Mouse (Mus musculus) thymus, adult 18-20 months (tissue): ENCODE measurements around the gene Olfr464.
A peak's percentile ranks its signal among the peaks of the same experiment; 100 is the strongest.
"Not testable (repeated sequence)": the region's sequence is repeated elsewhere in the genome, so short reads cannot be mapped to it uniquely, and the experiment has no call there.

Source experiments
- DNase-seq, 2 experiments: peaks; one replicate each; pipeline ENCODE4 v3.0.0; 2022; ENCODE audit warnings: mixed read lengths in 2 of 2

The Olfr464 gene

DNA sequence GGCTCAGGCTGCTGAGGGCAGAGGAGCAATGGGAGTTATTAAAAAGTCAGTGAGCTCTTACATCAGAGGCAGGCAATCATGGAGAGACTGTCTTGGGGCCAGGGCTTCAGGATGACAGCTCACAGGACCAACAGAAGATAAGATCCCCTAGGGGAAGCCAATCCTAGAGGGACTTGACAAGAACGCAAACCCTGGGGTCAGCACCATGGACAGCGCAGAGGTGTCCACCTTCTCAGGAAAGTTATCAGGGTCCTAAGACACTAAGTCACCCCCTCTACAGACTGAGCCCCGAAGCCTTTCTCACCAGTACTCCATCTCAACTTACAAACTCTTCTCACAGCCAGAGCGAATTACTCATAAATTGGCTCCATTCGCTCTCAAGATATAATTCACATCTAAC is at the start of gene Olfr464:
TSS of gene Olfr464 (minus strand) at position 2 of the 400 bp plus-strand sequence.
- DNase-seq, result no peak

DNA sequence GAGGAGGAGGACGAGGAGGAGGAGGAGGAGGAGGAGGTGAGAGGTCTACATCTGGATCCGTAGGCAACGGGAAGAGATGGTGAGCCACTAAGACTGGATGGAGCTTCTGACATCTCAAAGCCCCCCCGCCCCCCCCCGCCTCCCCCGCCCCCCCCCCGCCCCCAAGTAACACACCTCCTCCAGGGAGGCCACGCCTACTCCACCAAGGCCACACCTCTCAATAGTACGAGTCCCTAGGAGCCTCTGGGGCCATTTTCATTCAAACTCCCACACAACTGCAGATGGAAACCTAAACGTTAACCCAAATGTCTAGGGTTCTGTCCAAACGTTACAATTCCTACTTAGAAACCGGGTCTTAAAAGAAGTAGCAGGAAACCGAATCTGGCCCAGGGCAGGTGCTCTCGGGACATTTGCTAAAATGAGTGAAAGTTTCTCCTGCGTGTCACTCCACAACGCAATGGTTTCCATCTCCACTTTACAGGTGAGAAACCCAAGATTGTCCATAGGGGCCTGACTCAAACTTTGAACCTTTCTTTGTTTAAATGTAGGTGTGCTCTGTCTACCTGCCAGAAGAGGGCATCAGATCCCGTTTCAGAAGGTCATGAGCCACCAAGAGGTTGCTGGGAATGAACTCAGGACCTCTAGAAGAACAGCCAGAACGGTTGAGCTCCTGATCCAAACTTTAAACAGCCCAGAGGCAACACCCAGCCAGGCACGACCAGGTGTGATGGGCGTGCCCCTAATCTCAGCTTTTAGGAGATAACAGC is 47.8 kb upstream of the Olfr464 start:
- DNase-seq, result no peak

- peak; percentile 66 to 76 for DNase-seq
These were observed 47.0 kb upstream of the Olfr464 start for GRCm38 (mm10) chr11:87967692-87968289.

- no peak for DNase-seq
These were observed 45.4 kb upstream of the Olfr464 start for GRCm38 (mm10) chr11:87966214-87966613.

DNA sequence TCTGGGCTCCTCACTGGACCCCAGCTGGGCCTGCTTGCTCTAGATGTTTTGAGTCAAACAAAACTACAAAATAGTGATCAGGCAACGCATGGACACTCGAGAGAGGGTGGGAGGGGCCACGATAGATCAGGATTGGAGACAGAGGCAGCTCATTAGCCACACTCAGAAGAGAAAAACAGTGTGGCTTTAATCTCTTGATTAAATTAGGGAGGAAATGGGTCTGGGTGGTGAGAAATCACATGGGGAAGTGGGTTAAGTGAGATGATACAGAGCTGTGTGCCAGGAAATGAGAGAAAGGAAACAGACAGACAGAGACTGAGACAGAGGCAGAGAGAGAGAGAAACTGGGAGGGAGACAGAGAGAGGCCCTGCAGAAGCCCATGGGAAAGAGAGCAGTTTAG is 44.5 kb upstream of the Olfr464 start:
- DNase-seq, result no peak

DNA sequence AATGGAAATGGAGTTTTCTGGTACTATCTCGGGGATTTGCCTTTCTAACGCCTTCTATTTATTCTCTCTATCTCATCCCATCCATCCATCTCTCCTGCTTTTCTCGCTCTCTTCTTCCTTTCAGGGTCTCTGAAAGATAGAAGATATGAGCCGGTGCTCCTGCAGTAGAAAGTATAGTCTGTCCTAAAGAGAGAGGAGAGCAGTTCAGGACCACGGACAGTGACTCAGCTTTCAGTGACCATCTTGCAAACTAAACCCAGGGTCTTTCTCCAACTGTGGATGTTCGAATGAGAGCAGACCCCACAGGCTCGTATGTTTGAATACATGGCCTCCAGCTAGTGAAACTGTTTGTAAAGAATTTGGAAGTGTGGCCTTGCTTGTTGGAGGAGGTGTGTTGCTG is 36.3 kb upstream of the Olfr464 start:
- no peak for DNase-seq

DNA sequence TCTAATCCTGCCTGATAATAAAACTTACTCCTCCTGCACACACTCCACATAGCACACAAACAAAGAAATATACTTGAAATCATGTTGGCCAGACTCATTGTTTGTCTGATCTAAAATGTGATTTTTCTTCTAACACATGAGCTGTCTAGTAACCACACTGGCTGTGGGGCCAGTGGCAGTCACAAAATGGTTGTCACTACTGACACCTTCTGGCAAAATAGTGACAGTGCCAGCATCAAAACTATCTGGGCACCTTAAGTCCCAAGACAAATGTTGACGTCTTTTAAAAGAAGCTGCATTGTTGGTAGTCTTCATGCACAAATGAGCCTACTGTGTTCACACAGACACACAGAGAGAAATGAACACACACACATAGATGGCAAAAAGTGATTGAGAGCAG is 34.4 kb upstream of the Olfr464 start:
- no peak for DNase-seq

DNA sequence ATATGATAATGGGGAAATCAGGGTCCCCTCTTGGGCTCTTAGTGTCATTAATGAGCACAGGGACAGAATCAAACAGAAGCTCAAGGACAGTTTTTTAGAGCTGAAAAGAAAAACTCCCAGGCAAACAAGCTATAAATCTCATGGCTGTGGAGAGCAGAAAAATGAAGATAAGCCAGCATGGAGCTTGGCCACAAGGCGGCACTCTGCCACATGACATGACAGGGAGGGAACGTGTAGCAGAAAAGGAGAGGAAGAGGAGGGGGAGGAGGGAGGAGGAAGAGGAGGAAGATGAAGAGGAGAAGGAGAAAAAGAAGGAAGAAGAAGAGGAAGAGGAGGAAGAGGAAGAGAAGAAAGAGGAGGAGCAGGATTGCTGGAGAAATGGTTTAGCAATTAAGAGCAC is 29.2 kb upstream of the Olfr464 start:
- no peak for DNase-seq

GRCm38 (mm10) chr11:87935467-87935866 is 14.7 kb upstream of the Olfr464 start:
- no peak for DNase-seq

GRCm38 (mm10) chr11:87933731-87934130 is 13.0 kb upstream of the Olfr464 start:
- DNase-seq, result no peak

DNA sequence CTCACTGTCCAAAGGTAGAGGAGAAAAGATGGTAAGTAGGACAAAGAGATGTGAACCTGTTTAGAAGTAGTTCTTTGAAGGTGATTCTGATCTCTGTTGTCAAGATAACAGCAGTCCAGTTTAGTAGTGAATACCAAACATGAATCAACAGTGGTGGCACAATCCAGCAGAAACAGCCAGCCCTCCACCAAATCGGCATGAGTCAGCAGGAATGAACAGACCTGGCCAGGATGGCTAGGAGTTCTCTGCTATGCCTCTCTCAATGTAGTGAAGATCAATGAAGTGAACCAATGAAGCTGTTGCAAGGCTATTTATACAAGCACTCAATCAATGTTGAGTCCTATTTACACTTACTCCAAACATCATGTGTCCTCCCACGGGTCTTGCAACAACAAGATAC is 9.6 kb upstream of the Olfr464 start:
- DNase-seq, result no peak

- DNase-seq, result no peak
These were observed 466 bp downstream of the Olfr464 start for GRCm38 (mm10) chr11:87920301-87920700.

DNA sequence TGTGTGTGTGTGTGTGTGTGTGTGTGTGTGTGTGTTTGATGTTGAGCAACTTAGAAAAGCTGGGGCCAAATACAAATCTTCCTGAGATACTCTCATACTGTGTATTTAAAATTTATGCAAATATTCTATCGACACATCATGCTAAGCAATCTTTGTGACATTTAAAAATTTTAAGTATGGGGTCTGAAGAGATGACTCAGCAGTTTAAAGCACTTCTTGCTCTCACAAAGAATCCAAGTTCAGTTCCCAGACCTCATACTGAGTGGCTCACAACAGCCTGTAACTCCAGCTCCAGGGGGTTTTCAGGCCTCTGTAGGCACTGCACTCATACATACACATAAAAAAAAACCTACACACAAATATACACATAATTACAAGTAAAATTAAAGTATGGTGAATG is 4.8 kb downstream of the Olfr464 start:
- no peak for DNase-seq

DNA sequence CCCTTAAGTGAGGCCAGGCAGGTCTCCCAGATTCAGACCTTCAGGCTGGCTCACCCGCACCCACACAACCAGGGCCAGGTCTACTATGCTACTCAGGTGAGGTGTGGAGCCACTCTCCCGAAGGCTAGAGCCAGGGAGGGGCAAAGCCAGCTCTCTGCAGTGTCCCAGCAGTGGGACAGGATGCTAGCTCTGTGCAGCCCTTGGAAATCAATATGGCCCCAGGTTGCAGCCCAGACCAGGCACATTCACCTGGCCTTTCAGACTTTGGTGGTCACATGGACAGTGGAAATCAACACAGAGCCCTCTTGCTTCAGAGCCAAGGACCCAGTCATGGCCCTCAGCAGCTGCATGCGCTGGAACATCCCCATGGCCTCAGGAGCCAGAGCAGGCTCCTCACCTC is 16.4 kb downstream of the Olfr464 start:
- no peak for DNase-seq

GRCm38 (mm10) chr11:87897287-87897686 is 23.5 kb downstream of the Olfr464 start, which contains the start of gene Olfr463:
Gene Olfr463 (minus strand): TSS chr11:87897387.
- no peak for DNase-seq

DNA sequence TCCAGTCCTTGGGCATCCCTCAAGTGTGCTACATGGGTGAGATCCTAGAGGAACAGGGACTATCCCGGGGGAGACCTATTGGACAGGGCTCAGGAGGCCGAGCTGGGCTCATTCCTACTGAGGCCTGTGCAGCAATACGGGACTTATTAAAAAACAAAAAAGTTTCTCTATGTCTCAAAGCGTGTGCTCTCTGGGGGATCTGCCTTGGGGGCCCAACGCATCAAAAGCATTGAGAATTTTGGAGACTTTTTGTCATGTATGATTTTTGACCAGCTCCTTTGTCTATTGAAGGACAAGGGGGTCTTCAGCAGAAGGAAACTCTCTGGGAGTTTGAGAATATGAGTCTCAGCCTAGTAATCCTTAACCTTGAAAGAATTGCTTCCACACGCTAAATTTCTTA is 28.6 kb downstream of the Olfr464 start, which contains the start of gene Olfr462:
TSS of gene Olfr462 (minus strand) at position 101 of the 400 bp plus-strand sequence.
- no peak for DNase-seq

- no peak for DNase-seq
These were observed 35.9 kb downstream of the Olfr464 start for GRCm38 (mm10) chr11:87884856-87885255.

GRCm38 (mm10) chr11:87883493-87883892 is 37.3 kb downstream of the Olfr464 start:
- DNase-seq, result no peak

- no peak for DNase-seq
These were observed 39.1 kb downstream of the Olfr464 start for GRCm38 (mm10) chr11:87881714-87882113.

GRCm38 (mm10) chr11:87879826-87880225 is 40.9 kb downstream of the Olfr464 start:
- DNase-seq, result no peak

- DNase-seq, result no peak
These were observed 45.3 kb downstream of the Olfr464 start, which contains the start of gene Epx for GRCm38 (mm10) chr11:87875436-87875835. Gene Epx (minus strand): TSS chr11:87875536.

DNA sequence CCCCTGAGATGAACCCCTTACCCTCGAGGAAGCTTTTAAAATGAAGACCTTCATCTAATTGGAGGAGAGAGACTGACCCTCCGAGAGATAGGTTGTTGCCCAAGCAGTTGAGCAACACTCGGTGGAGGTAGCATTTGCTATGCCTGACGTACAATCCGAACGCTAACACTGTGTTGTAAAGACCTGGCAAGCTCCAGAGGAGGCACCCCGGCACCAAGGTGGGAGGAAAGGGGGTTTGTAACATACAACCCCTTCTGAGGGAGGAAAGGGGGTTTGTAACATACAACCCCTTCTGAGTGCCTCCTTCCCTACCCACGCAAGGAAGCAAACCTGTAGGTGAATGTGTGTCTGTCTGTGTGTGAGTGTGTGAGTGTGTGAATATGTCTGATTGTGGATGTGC is 49.0 kb downstream of the Olfr464 start:
- no peak for DNase-seq

DNA sequence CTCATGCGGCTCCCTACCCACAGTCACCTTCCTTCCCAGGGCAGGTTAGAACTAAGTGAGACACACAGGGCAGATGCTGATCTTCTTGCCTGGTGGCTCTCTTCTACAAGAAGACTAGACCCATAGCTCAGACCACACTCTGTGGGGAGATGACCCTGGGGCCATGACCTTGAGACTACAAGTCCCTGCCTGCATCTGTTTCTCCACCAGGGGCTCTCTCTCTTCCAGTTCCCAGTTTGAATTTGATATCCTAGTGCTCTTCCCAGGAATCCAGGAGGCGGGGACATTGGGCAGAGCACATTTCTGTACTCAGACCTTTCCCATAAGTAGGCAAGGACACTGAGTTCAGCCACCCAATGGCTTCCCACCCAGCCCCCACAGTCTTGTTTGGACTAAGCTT is 50.7 kb downstream of the Olfr464 start:
- DNase-seq, result no peak

- DNase-seq, result not testable (repeated sequence)
These were observed 53.9 kb downstream of the Olfr464 start for GRCm38 (mm10) chr11:87866891-87867290.
